9 mouse cellular contexts compared by ENCODE assay signal in genomic region chr10:80805925-80806324, GRCm38 (mm10). TPM values are rescaled to one million over a fixed set of nuclear protein-coding genes. Genes with fewer than 3 reads are reported as not detected.
DNase-seq lines count a peak whose midpoint lies in the region; ATAC-seq and TF ChIP-seq lines count a peak whose summit lies in the region.
"Had no signal": no experiment of that assay in that cellular context is flagged by ENCODE, and none has a peak within 500 bp of the region (broad histone marks: within the 10 kb centered on the region; RNA-seq: fewer than 3 reads in every experiment).

No protein-coding gene starts in this region.

- no peak overlapping the region for H3K27ac ChIP-seq in heart, adult 2 months
- no peak overlapping the region for H3K27ac ChIP-seq in kidney, embryonic 14.5 days (ENCODE audit: low read depth, low read length)
- no peak overlapping the region; the same call in 1 of the 2 replicates for H3K27ac ChIP-seq in liver, embryonic 13.5 days
- no peak overlapping the region for H3K27ac ChIP-seq in neural tube, embryonic 11.5 days (ENCODE audit: low read depth, low read length)

- peak; percentile 28 for ATAC-seq in kidney, embryonic 14.5 days (ENCODE audit: low FRiP score, low TSS enrichment)
- peak; percentile 66 for ATAC-seq in liver, embryonic 13.5 days (ENCODE audit: low read depth)
- peak; percentile 27; the same call in 1 of the 2 replicates for ATAC-seq in neural tube, embryonic 11.5 days (ENCODE audit: insufficient read depth, low FRiP score, low TSS enrichment)

- no peak overlapping the region for H3K4me2 ChIP-seq in kidney, embryonic 14.5 days (replicated peaks; ENCODE audit: low read depth, low read length)
- H3K4me2 ChIP-seq in liver, embryonic 13.5 days, result peak overlapping the region; percentile 82; the same call in 1 of the 2 replicates
- H3K4me2 ChIP-seq in neural tube, embryonic 11.5 days (ENCODE audit: low read depth), result no peak overlapping the region

- no peak for TF ChIP-seq EP300 in heart, adult 2 months (IDR thresholded peaks at IDR 0.05; ENCODE audit: insufficient read depth, low read depth, low read length)

- 16% methylated on average over 3 of the region's 3 CpGs for WGBS in heart, adult 2 months
- WGBS in kidney, embryonic 14.5 days, result 30% methylated on average over 3 of the region's 3 CpGs
- WGBS in liver, embryonic 13.5 days (ENCODE audit: insufficient replicate concordance), result 15% methylated on average over 3 of the region's 3 CpGs
- WGBS in neural tube, embryonic 11.5 days, result 19% methylated on average over 3 of the region's 3 CpGs

- no peaks in the 10 kb centered on the region for H3K27me3 ChIP-seq in heart, adult 2 months (ENCODE audit: control insufficient read depth, insufficient read depth, low read length)
- peaks cover 14% of the 10 kb centered on the region for H3K27me3 ChIP-seq in kidney, embryonic 14.5 days (ENCODE audit: control insufficient read depth, insufficient read depth, low read length)
- H3K27me3 ChIP-seq in liver, embryonic 13.5 days, result peaks cover 49% of the 10 kb centered on the region
- H3K27me3 ChIP-seq in neural tube, embryonic 11.5 days (ENCODE audit: control insufficient read depth, insufficient read depth, low read length), result peaks cover 21% of the 10 kb centered on the region

- H3K79me2 ChIP-seq in heart, adult 2 months (replicated peaks; ENCODE audit: control insufficient read depth, insufficient read depth, low read length), result peaks cover 1% of the 10 kb centered on the region; the same call in 1 of the 2 replicates

- TF ChIP-seq CTCF in heart, adult 2 months (IDR thresholded peaks at IDR 0.05), result peak; percentile 90

- H3K9me3 ChIP-seq in kidney, embryonic 14.5 days (ENCODE audit: control insufficient read depth, low read length), result no peaks in the 10 kb centered on the region
- H3K9me3 ChIP-seq in liver, embryonic 13.5 days (replicated peaks), result no peaks in the 10 kb centered on the region
- H3K9me3 ChIP-seq in neural tube, embryonic 11.5 days (ENCODE audit: control insufficient read depth, low read length), result no peaks in the 10 kb centered on the region
- H3K9me3 ChIP-seq: heart, embryonic 13.5 days had no signal

- intact Hi-C loops in heart, adult 2 months (cut with DNase I), result no loop called here

- H3K4me3 ChIP-seq in heart, adult 2 months, result no peak overlapping the region
- H3K4me3 ChIP-seq in kidney, embryonic 14.5 days (ENCODE audit: low read length), result no peak overlapping the region
- H3K4me3 ChIP-seq in liver, embryonic 13.5 days (replicated peaks), result no peak overlapping the region
- no peak overlapping the region for H3K4me3 ChIP-seq in neural tube, embryonic 11.5 days (ENCODE audit: low read depth, low read length)

- peak; percentile 78 for DNase-seq in CD4-positive, CD25-positive, alpha-beta regulatory T cell, adult 2 months (ENCODE audit: low read depth, low spot score)
- peak; percentile 82 for DNase-seq in adrenal gland, adult 2 months
- peak; percentile 46 for DNase-seq in embryo, embryonic 11.5 days (ENCODE audit: low read depth, low spot score)
- DNase-seq in heart, adult 2 months, result peak; percentile 64 to 82
- peak; percentile 72 for DNase-seq in liver, embryonic 13.5 days
- DNase-seq in neural tube, embryonic 11.5 days (ENCODE audit: low spot score), result peak; percentile 78
- peak; percentile 96 for DNase-seq in testis, postnatal 10 days (ENCODE audit: low spot score)

- peaks cover 3% of the 10 kb centered on the region for H3K4me1 ChIP-seq in heart, adult 2 months (ENCODE audit: control insufficient read depth, insufficient read depth, low read length)
- H3K4me1 ChIP-seq in kidney, embryonic 14.5 days (ENCODE audit: control insufficient read depth, insufficient read depth, low read length), result peaks cover 38% of the 10 kb centered on the region
- H3K4me1 ChIP-seq in liver, embryonic 13.5 days (replicated peaks), result peaks cover 66% of the 10 kb centered on the region
- H3K4me1 ChIP-seq in neural tube, embryonic 11.5 days (ENCODE audit: control insufficient read depth, insufficient read depth, low read length), result peaks cover 25% of the 10 kb centered on the region

- no peaks in the 10 kb centered on the region for H3K36me3 ChIP-seq in heart, adult 2 months (ENCODE audit: control insufficient read depth, insufficient read depth, low read length)
- peaks cover 40% of the 10 kb centered on the region for H3K36me3 ChIP-seq in kidney, embryonic 14.5 days (ENCODE audit: control insufficient read depth, insufficient read depth, low read length)
- H3K36me3 ChIP-seq in liver, embryonic 13.5 days, result peaks cover 47% of the 10 kb centered on the region
- peaks cover 33% of the 10 kb centered on the region for H3K36me3 ChIP-seq in neural tube, embryonic 11.5 days (ENCODE audit: control insufficient read depth, insufficient read depth, low read length)

- no peak for TF ChIP-seq POLR2A in heart, adult 2 months (IDR thresholded peaks at IDR 0.05; ENCODE audit: insufficient read depth, low read depth, low read length)

- H3K9ac ChIP-seq in heart, adult 2 months (ENCODE audit: low read depth, low read length), result no peak overlapping the region
- H3K9ac ChIP-seq in kidney, embryonic 14.5 days (ENCODE audit: low read depth, low read length), result no peak overlapping the region
- H3K9ac ChIP-seq in liver, embryonic 13.5 days, result no peak overlapping the region
- H3K9ac ChIP-seq in neural tube, embryonic 11.5 days (ENCODE audit: low read length), result no peak overlapping the region

RNA-seq across cellular contexts. Expression of gene Amh, which starts 0.9 kb away (rescaled TPM):
- total RNA-seq in adrenal gland, adult 2 months (2021), result under 1 TPM; 0.73 to 0.95 TPM
- 1.7 and 2.1 TPM in 2 replicates for polyA plus RNA-seq in adrenal gland, adult 2 months (2012; rRNA removed)
- under 1 TPM; 0.18 TPM for total RNA-seq in heart, adult 2 months (2021)
- polyA plus RNA-seq in heart, adult 2 months (2012; rRNA removed), result 0.15 and 0.25 TPM in 2 replicates
- not detected in 2 replicates for polyA plus RNA-seq in kidney, embryonic 14.5 days (2014; fragmentation: Nextera tagmentation; extraction: Ambion mirVana)
- polyA plus RNA-seq in liver, embryonic 13.5 days (2015; fragmentation: Nextera tagmentation; extraction: Ambion mirVana), result not detected in 2 replicates
- not detected in 2 replicates for polyA plus RNA-seq in neural tube, embryonic 11.5 days (2014; fragmentation: Nextera tagmentation; extraction: Ambion mirVana)
- polyA plus RNA-seq: heart, embryonic 13.5 days had no signal

RNA-seq across cellular contexts. Expression of gene Jsrp1, which starts 7.4 kb away (rescaled TPM):
- total RNA-seq in adrenal gland, adult 2 months (2021), result 10 to 100 TPM in 1 of 2 experiments, 1 to 10 TPM in 1; 2.3 to 18.5 TPM
- polyA plus RNA-seq in adrenal gland, adult 2 months (2012; rRNA removed), result 4.2 and 4.9 TPM in 2 replicates
- 1 to 10 TPM in 1 of 2 experiments, under 1 TPM in 1; 0.25 to 1.1 TPM for total RNA-seq in heart, adult 2 months (2021)
- polyA plus RNA-seq in heart, adult 2 months (2012; rRNA removed), result 0.21 and 0.56 TPM in 2 replicates
- 4.4 and 5.2 TPM in 2 replicates for polyA plus RNA-seq in kidney, embryonic 14.5 days (2014; fragmentation: Nextera tagmentation; extraction: Ambion mirVana)
- 0.20 and 0.38 TPM in 2 replicates for polyA plus RNA-seq in liver, embryonic 13.5 days (2015; fragmentation: Nextera tagmentation; extraction: Ambion mirVana)
- 1.6 and 1.9 TPM in 2 replicates for polyA plus RNA-seq in neural tube, embryonic 11.5 days (2014; fragmentation: Nextera tagmentation; extraction: Ambion mirVana)

RNA-seq across cellular contexts. Expression of gene Plekhj1, which starts 7.5 kb away (rescaled TPM):
- 10 to 100 TPM; 72.2 to 83.6 TPM for total RNA-seq in adrenal gland, adult 2 months (2021)
- 81.1 and 102 TPM in 2 replicates for polyA plus RNA-seq in adrenal gland, adult 2 months (2012; rRNA removed)
- 10 to 100 TPM; 29.7 to 33.0 TPM for total RNA-seq in heart, adult 2 months (2021)
- polyA plus RNA-seq in heart, adult 2 months (2012; rRNA removed), result 28.9 and 33.2 TPM in 2 replicates
- polyA plus RNA-seq in kidney, embryonic 14.5 days (2014; fragmentation: Nextera tagmentation; extraction: Ambion mirVana), result 121 and 126 TPM in 2 replicates
- polyA plus RNA-seq in liver, embryonic 13.5 days (2015; fragmentation: Nextera tagmentation; extraction: Ambion mirVana), result 97.5 and 105 TPM in 2 replicates
- polyA plus RNA-seq in neural tube, embryonic 11.5 days (2014; fragmentation: Nextera tagmentation; extraction: Ambion mirVana), result 150 and 153 TPM in 2 replicates

RNA-seq across cellular contexts. Expression of gene Sf3a2, which starts 7.9 kb away (rescaled TPM):
- 10 to 100 TPM; 53.6 to 58.7 TPM for total RNA-seq in adrenal gland, adult 2 months (2021)
- polyA plus RNA-seq in adrenal gland, adult 2 months (2012; rRNA removed), result 103 and 104 TPM in 2 replicates
- total RNA-seq in heart, adult 2 months (2021), result 10 to 100 TPM; 27.3 to 30.4 TPM
- polyA plus RNA-seq in heart, adult 2 months (2012; rRNA removed), result 18.4 and 19.7 TPM in 2 replicates
- 101 and 102 TPM in 2 replicates for polyA plus RNA-seq in kidney, embryonic 14.5 days (2014; fragmentation: Nextera tagmentation; extraction: Ambion mirVana)
- 35.7 and 48.5 TPM in 2 replicates for polyA plus RNA-seq in liver, embryonic 13.5 days (2015; fragmentation: Nextera tagmentation; extraction: Ambion mirVana)
- polyA plus RNA-seq in neural tube, embryonic 11.5 days (2014; fragmentation: Nextera tagmentation; extraction: Ambion mirVana), result 96.6 and 101 TPM in 2 replicates

RNA-seq across cellular contexts. Expression of gene Oaz1, which starts 20.5 kb away (rescaled TPM):
- total RNA-seq in adrenal gland, adult 2 months (2021), result 100 to 1,000 TPM; 780 to 923 TPM
- 1,168 and 1,414 TPM in 2 replicates for polyA plus RNA-seq in adrenal gland, adult 2 months (2012; rRNA removed)
- total RNA-seq in heart, adult 2 months (2021), result 100 to 1,000 TPM; 850 to 914 TPM
- polyA plus RNA-seq in heart, adult 2 months (2012; rRNA removed), result 1,001 and 1,201 TPM in 2 replicates
- polyA plus RNA-seq in kidney, embryonic 14.5 days (2014; fragmentation: Nextera tagmentation; extraction: Ambion mirVana), result 1,867 and 1,944 TPM in 2 replicates
- polyA plus RNA-seq in liver, embryonic 13.5 days (2015; fragmentation: Nextera tagmentation; extraction: Ambion mirVana), result 1,324 and 1,529 TPM in 2 replicates
- polyA plus RNA-seq in neural tube, embryonic 11.5 days (2014; fragmentation: Nextera tagmentation; extraction: Ambion mirVana), result 1,810 and 1,847 TPM in 2 replicates

Comparison
In these comparisons a context has a peak if more than half of its experiments do, and no peak if none do; other contexts are left out.
1. DNase-seq: peak in every context shown above with its lines; median percentile 96 in testis, postnatal 10 days; 82 in adrenal gland, adult 2 months; 78 in CD4-positive, CD25-positive, alpha-beta regulatory T cell, adult 2 months; 78 in neural tube, embryonic 11.5 days; 73 in heart, adult 2 months; 72 in liver, embryonic 13.5 days; 46 in embryo, embryonic 11.5 days.